Mouse (Mus musculus): ENCODE measurements around the gene Fam129a.

Fam129a gene

GRCm38 (mm10) chr1:151753374-151753929, 182.5 kb downstream of the Fam129a start:
- in situ Hi-C loops (cut with MboI; ENCODE audit: low pct_unique_long_range_greater_than_20kb in 1 of 2, low sequenced_read_pairs in 2 of 2, unreplicated experiment in 1 of 2) = no loop called here

GRCm38 (mm10) chr1:151754028-151754489, 183.1 kb downstream of the Fam129a start:
- in situ Hi-C loops (cut with MboI; ENCODE audit: low pct_unique_long_range_greater_than_20kb in 1 of 2, low sequenced_read_pairs in 2 of 2, unreplicated experiment in 1 of 2) = no loop called here

- in situ Hi-C loops (cut with MboI; ENCODE audit: low pct_unique_long_range_greater_than_20kb in 1 of 2, low sequenced_read_pairs in 2 of 2, unreplicated experiment in 1 of 2) = no loop called here
Measured at GRCm38 (mm10) chr1:151754881-151755659, 184.1 kb downstream of the Fam129a start, which contains the start of gene Edem3. Edem3 (plus strand) TSS chr1:151755371.

- in situ Hi-C loops (cut with MboI; ENCODE audit: low pct_unique_long_range_greater_than_20kb in 1 of 2, low sequenced_read_pairs in 2 of 2, unreplicated experiment in 1 of 2) = no loop called here
Measured at GRCm38 (mm10) chr1:151755660-151756424, 184.9 kb downstream of the Fam129a start.

GRCm38 (mm10) chr1:151756425-151756728, 185.4 kb downstream of the Fam129a start:
- in situ Hi-C loops (cut with MboI; ENCODE audit: low pct_unique_long_range_greater_than_20kb in 1 of 2, low sequenced_read_pairs in 2 of 2, unreplicated experiment in 1 of 2) = no loop called here

- in situ Hi-C loops (cut with MboI; ENCODE audit: low pct_unique_long_range_greater_than_20kb in 1 of 2, low sequenced_read_pairs in 2 of 2, unreplicated experiment in 1 of 2) = no loop called here
Measured at GRCm38 (mm10) chr1:151758301-151758700, 187.3 kb downstream of the Fam129a start.

- in situ Hi-C loops (cut with MboI; ENCODE audit: low pct_unique_long_range_greater_than_20kb in 1 of 2, low sequenced_read_pairs in 2 of 2, unreplicated experiment in 1 of 2) = no loop called here
Measured at GRCm38 (mm10) chr1:151758991-151759390, 188.0 kb downstream of the Fam129a start.

GRCm38 (mm10) chr1:151764236-151764635, 193.2 kb downstream of the Fam129a start:
- in situ Hi-C loops (cut with MboI; ENCODE audit: low pct_unique_long_range_greater_than_20kb in 1 of 2, low sequenced_read_pairs in 2 of 2, unreplicated experiment in 1 of 2) = no loop called here

- in situ Hi-C loops (cut with MboI; ENCODE audit: low pct_unique_long_range_greater_than_20kb in 1 of 2, low sequenced_read_pairs in 2 of 2, unreplicated experiment in 1 of 2) = no loop called here
Measured at GRCm38 (mm10) chr1:151766166-151766565, 195.2 kb downstream of the Fam129a start.

GRCm38 (mm10) chr1:151766976-151767654, 196.1 kb downstream of the Fam129a start:
- in situ Hi-C loops (cut with MboI; ENCODE audit: low pct_unique_long_range_greater_than_20kb in 1 of 2, low sequenced_read_pairs in 2 of 2, unreplicated experiment in 1 of 2) = no loop called here

GRCm38 (mm10) chr1:151769200-151769913, 198.4 kb downstream of the Fam129a start:
- in situ Hi-C loops (cut with MboI; ENCODE audit: low pct_unique_long_range_greater_than_20kb in 1 of 2, low sequenced_read_pairs in 2 of 2, unreplicated experiment in 1 of 2) = no loop called here

Measured in mouse embryonic stem cell (cell line).